Comparison of ENCODE assay signal across 16 mouse cellular contexts in genomic region chr4:117843101-117843500, GRCm38 (mm10). TPM values are rescaled to one million over a fixed set of nuclear protein-coding genes. Genes with fewer than 3 reads are reported as not detected.
"Had no signal": no experiment of that assay in that cellular context is flagged by ENCODE, and none has a peak within 500 bp of the region (broad histone marks: within the 10 kb centered on the region; RNA-seq: fewer than 3 reads in every experiment).

No protein-coding gene starts in this region.

- DNase-seq: liver; liver, embryonic 13.5 days; liver, postnatal 0 days; lung, adult 18-20 months; lung, adult 2 months; lung, embryonic 14.5 days; lung, postnatal 10 days; lung, postnatal 14 days; lung, postnatal 36 days; lung, postnatal 4 days; midbrain, embryonic 14.5 days had no signal

RNA-seq across cellular contexts. Expression of gene Ccdc24, which starts 29.3 kb away (rescaled TPM):
- total RNA-seq: liver, adult 2 months; megakaryocyte progenitor cell, adult 5-6 weeks; megakaryocyte, adult 5-6 weeks; megakaryocyte-erythroid progenitor cell, adult 5-6 weeks; monocyte, adult 5-6 weeks had no signal

RNA-seq across cellular contexts. Expression of gene B4galt2, which starts 40.2 kb away (rescaled TPM):
- total RNA-seq: megakaryocyte, adult 5-6 weeks; megakaryocyte-erythroid progenitor cell, adult 5-6 weeks; monocyte, adult 5-6 weeks had no signal
